Mouse (Mus musculus): ENCODE measurements around the gene Iqsec1. TPM values are rescaled to one million over a fixed set of nuclear protein-coding genes. Genes with fewer than 3 reads are reported as not detected.

The Iqsec1 gene
- polyA plus RNA-seq, 1 experiment = 80.0 TPM

GRCm38 (mm10) chr6:90889356-90890285 is 98.9 kb downstream of the Iqsec1 start:
- no peak for DNase-seq (ENCODE audit: low read depth)

GRCm38 (mm10) chr6:90887024-90887775 is 101.3 kb downstream of the Iqsec1 start:
- no peak for DNase-seq (ENCODE audit: low read depth)

- DNase-seq (ENCODE audit: low read depth) = no peak
These were observed 102.9 kb downstream of the Iqsec1 start for GRCm38 (mm10) chr6:90885626-90886025.

GRCm38 (mm10) chr6:90884631-90885030 is 103.9 kb downstream of the Iqsec1 start:
- DNase-seq (ENCODE audit: low read depth) = no peak

- no peak for DNase-seq (ENCODE audit: low read depth)
These were observed 107.5 kb downstream of the Iqsec1 start for GRCm38 (mm10) chr6:90880975-90881374.

GRCm38 (mm10) chr6:90880404-90880803 is 108.1 kb downstream of the Iqsec1 start:
- DNase-seq (ENCODE audit: low read depth) = no peak

GRCm38 (mm10) chr6:90871581-90871980 is 116.9 kb downstream of the Iqsec1 start:
- DNase-seq (ENCODE audit: low read depth) = no peak

- no peak for DNase-seq (ENCODE audit: low read depth)
These were observed 120.5 kb downstream of the Iqsec1 start for GRCm38 (mm10) chr6:90868033-90868432.

- DNase-seq (ENCODE audit: low read depth) = no peak
These were observed 127.1 kb downstream of the Iqsec1 start for GRCm38 (mm10) chr6:90861370-90861769.

- no peak for DNase-seq (ENCODE audit: low read depth)
These were observed 130.6 kb downstream of the Iqsec1 start for GRCm38 (mm10) chr6:90857844-90858243.

- DNase-seq (ENCODE audit: low read depth) = no peak
These were observed 136.1 kb downstream of the Iqsec1 start for GRCm38 (mm10) chr6:90852360-90852759.

- no peak for DNase-seq (ENCODE audit: low read depth)
These were observed 140.4 kb downstream of the Iqsec1 start for GRCm38 (mm10) chr6:90848068-90848467.

- DNase-seq (ENCODE audit: low read depth) = no peak
These were observed 141.0 kb downstream of the Iqsec1 start for GRCm38 (mm10) chr6:90847523-90847922.

GRCm38 (mm10) chr6:90839972-90840371 is 148.5 kb downstream of the Iqsec1 start:
- no peak for DNase-seq (ENCODE audit: low read depth)

GRCm38 (mm10) chr6:90836749-90837148 is 151.7 kb downstream of the Iqsec1 start:
- no peak for DNase-seq (ENCODE audit: low read depth)

- no peak for DNase-seq (ENCODE audit: low read depth)
These were observed 158.9 kb downstream of the Iqsec1 start for GRCm38 (mm10) chr6:90829536-90829935.

- no peak for DNase-seq (ENCODE audit: low read depth)
These were observed 163.4 kb downstream of the Iqsec1 start for GRCm38 (mm10) chr6:90825063-90825462.

GRCm38 (mm10) chr6:90823322-90823721 is 165.2 kb downstream of the Iqsec1 start:
- DNase-seq (ENCODE audit: low read depth) = no peak

- DNase-seq (ENCODE audit: low read depth) = no peak
These were observed 166.4 kb downstream of the Iqsec1 start for GRCm38 (mm10) chr6:90821916-90822602.

GRCm38 (mm10) chr6:90819880-90820279 is 168.6 kb downstream of the Iqsec1 start:
- no peak for DNase-seq (ENCODE audit: low read depth)

GRCm38 (mm10) chr6:90818956-90819355 is 169.5 kb downstream of the Iqsec1 start:
- no peak for DNase-seq (ENCODE audit: low read depth)

- no peak for DNase-seq (ENCODE audit: low read depth)
These were observed 171.9 kb downstream of the Iqsec1 start for GRCm38 (mm10) chr6:90816551-90816950.
